Mouse (Mus musculus): Measurements from ENCODE around the gene Hydin.

The Hydin gene

DNA sequence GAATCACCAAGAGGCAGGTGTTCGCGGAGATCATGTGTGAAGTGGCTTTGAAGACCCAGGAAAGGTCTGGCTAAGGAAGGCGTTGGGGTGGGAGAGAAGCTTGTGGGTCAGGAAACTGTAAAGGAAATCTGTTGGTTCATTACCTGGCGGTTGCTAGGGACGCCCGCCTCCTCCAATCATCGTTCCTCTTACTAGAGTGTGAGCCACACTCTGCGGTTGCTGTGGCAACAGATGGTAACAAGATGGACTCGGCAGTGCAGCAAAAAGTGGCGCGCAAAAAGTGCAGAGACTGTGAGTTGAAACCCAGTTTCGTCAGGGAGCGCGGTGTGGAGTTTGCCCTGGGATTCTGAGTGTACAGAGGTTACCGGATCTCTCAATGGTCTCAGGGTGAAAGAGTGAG, at the start of gene Hydin:
Gene Hydin, plus strand, starts transcription at position 237 of the 400 bp plus-strand sequence.
- POLR2A ChIA-PET: interaction anchor here in 2 of 4 experiments (0.6 to 1.7 kb wide), 7 partner anchors 9 to 444 kb away, joined by 3 to 7 read pairs (median 3); no protein-coding TSS in a partner anchor
- CTCF ChIA-PET: no interaction called here

DNA sequence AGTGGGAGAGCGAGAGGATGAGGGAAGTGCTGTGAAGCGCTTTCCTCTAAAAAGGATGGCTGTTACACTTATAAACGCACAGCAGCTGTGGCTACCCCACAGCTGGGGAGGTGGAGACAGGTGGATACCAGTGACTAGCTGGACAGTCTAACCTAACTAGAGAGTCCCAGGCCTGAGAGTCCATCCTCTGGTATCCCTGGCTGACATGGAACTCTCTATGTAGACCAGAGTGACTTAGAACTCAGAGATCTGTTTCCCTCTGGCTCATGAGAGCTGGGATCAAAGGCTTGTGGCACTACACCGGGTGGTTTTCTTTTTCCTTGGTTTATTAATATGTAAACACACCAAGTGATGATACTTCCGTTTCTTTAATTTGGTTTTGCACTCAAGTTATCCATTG, 49.6 kb upstream of the Hydin start:
- CTCF ChIA-PET: interaction anchor here in 1 of 4 experiments (0.8 to 1.0 kb wide), 2 partner anchors 10 to 16 kb away, joined by 3 to 4 read pairs; no protein-coding TSS in a partner anchor
- POLR2A ChIA-PET: interaction anchor here in 2 of 4 experiments (0.6 to 1.9 kb wide), 9 partner anchors 10 to 439 kb away, joined by 3 to 7 read pairs (median 4); partner anchors contain the start of genes Ap1g1 (in 1 of the 2) and Hydin (in 1 of the 2)

GRCm38 (mm10) chr8:110217681-110218131, 49.1 kb upstream of the Hydin start:
- CTCF ChIA-PET: interaction anchor here in 2 of 4 experiments (0.5 to 1.0 kb wide), 4 partner anchors 10 to 88 kb away, joined by 3 to 10 read pairs (median 4); no protein-coding TSS in a partner anchor
- POLR2A ChIA-PET: interaction anchor here in 2 of 4 experiments (0.7 to 1.9 kb wide), 11 partner anchors 11 to 440 kb away, joined by 3 to 7 read pairs (median 4); partner anchors contain the start of genes Ap1g1 (in 1 of the 2) and Hydin (in 1 of the 2)

- POLR2A ChIA-PET: interaction anchor here in 2 of 4 experiments (0.6 to 1.9 kb wide), 11 partner anchors 14 to 304 kb away, joined by 3 to 7 read pairs (median 4); no protein-coding TSS in a partner anchor
- CTCF ChIA-PET: interaction anchor here in 1 of 4 experiments (0.5 kb wide), 1 partner anchor 73 kb away, joined by 10 read pairs; no protein-coding TSS in a partner anchor
Observed at GRCm38 (mm10) chr8:110218511-110218910, 48.3 kb upstream of the Hydin start.

DNA sequence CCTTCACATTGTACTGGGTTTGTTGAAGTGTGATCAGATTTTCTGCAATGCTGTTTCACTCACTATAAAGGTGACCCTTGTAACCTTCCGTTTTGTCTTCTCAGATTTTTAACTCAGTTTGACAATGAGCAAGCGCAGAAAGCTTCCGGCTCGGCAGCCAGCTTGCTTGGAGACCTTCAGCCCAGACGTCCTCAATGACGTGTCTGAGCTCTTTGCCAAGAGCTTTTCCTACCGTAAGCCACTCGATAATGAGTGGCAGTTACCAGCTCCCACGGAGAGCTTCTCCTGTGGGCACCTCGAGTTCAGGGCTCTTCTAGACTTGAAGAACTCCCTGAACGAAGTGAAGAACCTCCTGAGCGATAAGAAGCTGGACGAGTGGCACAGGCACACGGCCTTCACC, 45.8 kb upstream of the Hydin start:
- CTCF ChIA-PET: interaction anchor here in 2 of 4 experiments (1.0 to 1.8 kb wide), 3 partner anchors 14 to 506 kb away, joined by 3 to 6 read pairs (median 4); no protein-coding TSS in a partner anchor
- POLR2A ChIA-PET: interaction anchor here in 3 of 4 experiments (1.0 to 2.0 kb wide), 7 partner anchors 10 to 302 kb away, joined by 3 to 9 read pairs (median 4); no protein-coding TSS in a partner anchor

- ChIA-PET POLR2A (interaction anchor here in 1 of 4 experiments (0.8 kb wide), 1 partner anchor 14 kb away, joined by 3 read pairs; no protein-coding TSS in a partner anchor), CTCF (no interaction called here)
Observed at GRCm38 (mm10) chr8:110230803-110231202, 36.0 kb upstream of the Hydin start.

DNA sequence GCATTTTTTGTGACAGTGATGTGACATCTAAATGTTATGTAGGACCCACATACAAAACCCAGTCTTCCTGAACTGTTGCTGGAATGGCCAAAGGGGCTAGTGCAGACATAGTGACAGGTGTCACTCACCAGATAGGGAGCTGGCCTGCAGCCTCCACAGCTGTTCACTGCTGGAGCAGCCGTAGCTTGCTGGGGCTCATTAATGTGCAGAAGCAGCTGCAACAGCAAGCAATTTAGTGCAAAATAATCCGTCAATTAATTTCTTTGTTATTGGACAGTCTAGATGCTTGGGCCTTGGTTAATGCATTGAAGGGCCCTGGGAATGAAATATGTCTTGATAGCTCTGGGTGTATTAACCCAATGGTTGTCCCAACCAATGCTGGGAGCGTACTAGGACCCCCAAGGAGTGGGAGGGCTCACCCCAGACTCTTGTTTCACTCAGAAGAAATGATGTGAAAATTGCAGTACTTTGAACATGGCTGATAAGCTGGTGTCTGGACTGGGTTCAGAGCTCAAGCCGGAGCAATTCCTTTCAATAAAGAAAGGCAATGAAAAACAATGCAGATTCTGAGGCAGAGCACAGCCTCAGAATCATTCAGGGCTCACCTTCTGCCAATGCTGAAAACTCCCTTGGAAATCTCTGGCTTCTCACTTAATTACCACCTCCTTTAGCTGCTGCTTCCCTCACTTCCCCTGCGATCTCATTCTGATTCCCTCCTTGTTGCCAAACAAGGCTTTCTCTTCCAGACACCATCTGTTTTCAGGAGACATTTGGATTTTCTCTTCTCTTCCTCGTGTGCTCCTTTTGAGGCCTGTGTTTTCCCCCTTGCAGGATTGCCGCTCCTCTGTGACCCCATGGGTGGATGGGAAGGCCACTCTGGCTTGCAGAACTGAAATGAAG, 24.2 kb upstream of the Hydin start:
- CTCF ChIA-PET: no interaction called here
- POLR2A ChIA-PET: interaction anchor here in 1 of 4 experiments (1.0 kb wide), 1 partner anchor 24 kb away, joined by 3 read pairs; no protein-coding TSS in a partner anchor

- ChIA-PET POLR2A (interaction anchor here in 3 of 4 experiments (0.7 to 3.0 kb wide), 12 partner anchors 13 to 1038 kb away, joined by 3 to 8 read pairs (median 3); no protein-coding TSS in a partner anchor), CTCF (interaction anchor here in 3 of 4 experiments (0.6 to 0.8 kb wide), 3 partner anchors 76 to 1163 kb away, joined by 3 to 5 read pairs (median 5); partner anchors contain the start of gene Calb2 (in 1 of the 3))
Observed at GRCm38 (mm10) chr8:110244566-110244965, 22.2 kb upstream of the Hydin start.

DNA sequence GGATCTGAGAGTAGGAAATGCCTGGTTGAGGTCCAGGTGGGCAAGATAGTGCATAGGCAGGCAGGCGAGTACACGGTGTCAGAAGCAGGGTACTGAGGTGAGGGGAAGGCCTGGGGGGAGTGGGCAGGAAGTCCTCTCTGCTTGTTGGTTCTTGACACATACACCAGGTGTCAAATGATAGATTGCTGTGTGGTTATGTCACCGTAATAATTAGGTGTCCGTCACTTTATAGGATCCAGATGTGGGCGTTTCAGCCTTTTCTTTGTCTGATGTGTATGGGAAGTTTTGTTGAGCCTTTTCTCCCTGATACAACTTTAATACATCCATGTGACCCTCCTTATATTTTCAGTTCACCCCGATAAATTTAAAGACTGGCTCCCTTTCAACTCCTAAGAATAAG, 19.5 kb upstream of the Hydin start:
- ChIA-PET POLR2A (interaction anchor here in 1 of 4 experiments (1.3 kb wide), 1 partner anchor 11 kb away, joined by 3 read pairs; no protein-coding TSS in a partner anchor), CTCF (no interaction called here)

DNA sequence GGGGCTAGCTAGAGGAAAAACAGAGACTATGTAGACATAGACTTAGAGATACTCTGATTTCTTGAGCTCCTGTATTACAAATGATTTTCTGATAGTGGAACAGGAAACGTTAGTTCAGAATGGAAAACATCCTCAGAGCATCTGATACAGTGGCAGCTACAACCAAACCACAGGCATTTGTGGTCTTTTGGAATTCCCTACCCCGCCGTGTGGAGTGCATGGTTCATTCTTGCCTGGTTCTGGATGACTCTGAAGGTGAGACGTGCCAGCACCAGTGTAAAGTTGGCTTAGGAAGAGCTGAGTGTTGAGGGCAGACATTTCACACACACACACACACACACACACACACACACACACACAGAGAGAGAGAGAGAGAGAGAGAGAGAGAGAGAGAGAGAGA, 12.8 kb upstream of the Hydin start:
- POLR2A ChIA-PET: interaction anchor here in 1 of 4 experiments (1.0 kb wide), 1 partner anchor 13 kb away, joined by 3 read pairs; no protein-coding TSS in a partner anchor
- CTCF ChIA-PET: no interaction called here

DNA sequence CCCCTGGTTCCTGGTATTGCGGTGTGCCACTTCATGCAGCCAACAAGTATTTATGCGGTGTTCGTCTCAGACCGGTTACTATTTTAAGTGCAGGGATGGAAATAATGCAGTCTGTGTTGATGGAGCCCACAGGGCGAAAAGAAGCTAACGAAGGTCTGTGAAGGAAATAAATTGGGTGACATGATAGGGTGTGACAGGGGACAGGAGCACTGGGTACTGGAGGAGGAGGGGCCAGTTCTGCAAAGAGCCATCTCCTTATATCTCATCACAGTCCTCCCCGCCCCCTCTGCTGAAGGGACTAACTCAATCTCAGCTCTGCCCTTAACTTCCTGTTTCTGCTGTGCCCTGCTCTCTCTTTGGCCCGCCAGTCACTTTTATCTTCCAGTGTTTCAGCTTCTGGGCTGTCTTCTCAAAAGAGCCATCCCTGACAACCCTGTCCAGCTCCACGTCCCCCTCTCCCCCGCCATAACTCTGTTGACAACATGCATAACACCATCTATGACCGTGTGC, 926 bp upstream of the Hydin start:
- POLR2A ChIA-PET: interaction anchor here in 1 of 4 experiments (0.8 to 0.9 kb wide), 3 partner anchors 9 to 91 kb away, joined by 3 read pairs; no protein-coding TSS in a partner anchor
- CTCF ChIA-PET: no interaction called here

GRCm38 (mm10) chr8:110267268-110267667, 491 bp downstream of the Hydin start:
- CTCF ChIA-PET: interaction anchor here in 3 of 4 experiments (0.7 to 0.9 kb wide), 3 partner anchors 60 to 381 kb away, joined by 3 read pairs; partner anchors contain the start of gene Vac14 (in 1 of the 3)
- POLR2A ChIA-PET: interaction anchor here in 3 of 4 experiments (0.6 to 1.7 kb wide), 11 partner anchors 9 to 372 kb away, joined by 3 to 7 read pairs (median 3); no protein-coding TSS in a partner anchor

GRCm38 (mm10) chr8:110270659-110271058, 3.9 kb downstream of the Hydin start:
- POLR2A ChIA-PET: no interaction called here
- CTCF ChIA-PET: no interaction called here

DNA sequence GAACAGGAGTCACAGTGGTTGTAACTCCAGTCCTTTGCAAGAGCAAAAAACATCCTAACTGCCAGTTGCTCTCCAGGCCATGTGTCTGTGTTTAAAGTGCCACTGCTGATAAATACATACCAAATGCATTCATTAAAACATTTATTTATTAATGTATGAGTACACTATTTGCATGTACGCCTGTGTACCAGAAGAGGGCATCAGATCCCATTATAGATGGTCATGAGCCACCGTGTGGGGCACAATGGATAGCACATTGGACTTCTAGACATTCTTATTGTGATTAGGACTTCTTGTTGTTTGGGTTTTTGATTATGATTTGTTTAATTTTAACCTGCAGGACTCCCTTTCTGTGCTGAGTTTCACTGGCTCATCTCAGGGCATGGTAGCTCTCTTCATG, 6.6 kb downstream of the Hydin start:
- ChIA-PET CTCF (interaction anchor here in 3 of 4 experiments (0.8 to 1.3 kb wide), 6 partner anchors 27 to 205 kb away, joined by 3 to 6 read pairs (median 3); no protein-coding TSS in a partner anchor), POLR2A (interaction anchor here in 3 of 4 experiments (0.5 to 1.5 kb wide), 4 partner anchors 274 to 801 kb away, joined by 3 to 4 read pairs (median 3); no protein-coding TSS in a partner anchor)

DNA sequence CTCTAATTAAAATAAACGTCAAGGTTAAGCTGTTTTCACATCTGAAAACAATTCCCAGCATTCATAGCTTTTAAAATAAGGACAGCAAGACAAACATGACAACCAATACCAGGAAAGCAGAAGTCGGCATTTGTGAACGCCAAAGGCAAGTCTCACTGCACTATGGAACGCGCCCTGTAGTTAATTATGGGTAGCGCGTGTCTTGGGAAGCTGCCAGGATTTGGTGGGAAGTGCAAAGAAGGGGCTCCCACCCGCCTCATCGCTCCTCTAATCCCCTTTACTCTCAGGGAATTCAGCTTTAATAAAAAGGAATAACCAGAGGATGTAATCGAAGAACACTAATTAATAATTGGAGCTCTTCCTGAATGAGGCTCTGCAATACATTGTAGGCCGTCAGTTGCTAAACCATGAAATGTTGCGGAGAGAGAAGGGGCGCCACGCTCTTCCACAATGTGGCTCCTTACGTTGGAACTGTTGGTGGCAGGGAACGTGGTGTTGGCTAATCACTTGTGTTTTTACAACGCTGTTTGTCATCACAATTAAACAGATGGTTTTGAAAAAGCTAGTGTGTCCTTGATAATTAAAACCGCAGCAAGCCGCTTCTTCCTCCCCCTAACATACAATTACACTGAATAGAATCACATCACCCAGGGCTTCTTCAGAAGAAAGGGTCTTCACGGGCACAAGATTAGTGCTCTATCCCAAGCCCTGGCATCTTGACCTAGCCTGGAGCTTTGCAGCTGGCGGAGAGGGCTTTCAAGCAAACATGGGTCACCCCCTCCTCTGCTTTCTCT, 8.9 kb downstream of the Hydin start:
- ChIA-PET CTCF (interaction anchor here in 1 of 4 experiments (0.6 kb wide), 1 partner anchor 153 kb away, joined by 6 read pairs; no protein-coding TSS in a partner anchor), POLR2A (interaction anchor here in 1 of 4 experiments (1.2 to 1.3 kb wide), 2 partner anchors 8 to 247 kb away, joined by 3 read pairs; no protein-coding TSS in a partner anchor)

- ChIA-PET CTCF (no interaction called here), POLR2A (interaction anchor here in 1 of 4 experiments (1.2 kb wide), 1 partner anchor 9 kb away, joined by 3 read pairs; no protein-coding TSS in a partner anchor)
Observed at GRCm38 (mm10) chr8:110276259-110276560, 9.4 kb downstream of the Hydin start.

GRCm38 (mm10) chr8:110312715-110313114, 45.9 kb downstream of the Hydin start:
- POLR2A ChIA-PET: interaction anchor here in 1 of 4 experiments (0.6 kb wide), 1 partner anchor 1917 kb away, joined by 9 read pairs; no protein-coding TSS in a partner anchor
- CTCF ChIA-PET: interaction anchor here in 1 of 4 experiments (1.2 kb wide), 1 partner anchor 13 kb away, joined by 3 read pairs; no protein-coding TSS in a partner anchor

- ChIA-PET POLR2A (no interaction called here), CTCF (no interaction called here)
Observed at GRCm38 (mm10) chr8:110315826-110316225, 49.0 kb downstream of the Hydin start.

Measured in embryonic stem cell, embryonic (primary cell).